26 mouse cellular contexts compared by ENCODE assay signal in genomic region chr11:45206611-45207525, GRCm38 (mm10).
A peak's percentile ranks its signal among the peaks of the same experiment; 100 is the strongest.
DNase-seq lines count a peak whose midpoint lies in the region; ATAC-seq and TF ChIP-seq lines count a peak whose summit lies in the region.
"Had no signal": no experiment of that assay in that cellular context is flagged by ENCODE, and none has a peak within 500 bp of the region (broad histone marks: within the 10 kb centered on the region; RNA-seq: fewer than 3 reads in every experiment).

No protein-coding gene starts in this region.

- no peak for TF ChIP-seq POLR2A in liver, adult 2 months (IDR thresholded peaks at IDR 0.05; ENCODE audit: extremely low read depth, insufficient read depth, low read length)

- 66% methylated on average over 8 of the region's 8 CpGs for WGBS in liver, adult 2 months
- 70% methylated on average over 8 of the region's 8 CpGs for WGBS in liver, embryonic 11.5 days

- no peak overlapping the region for H3K27ac ChIP-seq in liver, adult 2 months (replicated peaks; ENCODE audit: insufficient read depth, low read depth, low read length)
- no peak overlapping the region for H3K27ac ChIP-seq in liver, embryonic 11.5 days (ENCODE audit: low read depth, low read length)
- peak overlapping the region; percentile 81 for H3K27ac ChIP-seq in brown adipose tissue, adult 24 weeks (replicated peaks; ENCODE audit: low read depth, low read length)
- H3K27ac ChIP-seq: embryonic facial prominence, embryonic 15.5 days; forebrain, embryonic 13.5 days; heart, embryonic 15.5 days; lung, embryonic 15.5 days; midbrain, embryonic 12.5 days; neural tube, embryonic 12.5 days had no signal

- no peak overlapping the region for H3K4me2 ChIP-seq in liver, embryonic 11.5 days
- H3K4me2 ChIP-seq: embryonic facial prominence, embryonic 15.5 days; forebrain, embryonic 13.5 days; heart, embryonic 15.5 days; lung, embryonic 15.5 days; midbrain, embryonic 12.5 days; neural tube, embryonic 12.5 days had no signal

- H3K36me3 ChIP-seq in liver, adult 2 months (ENCODE audit: control insufficient read depth, insufficient read depth, low read length): no peaks in the 10 kb centered on the region
- no peaks in the 10 kb centered on the region for H3K36me3 ChIP-seq in liver, embryonic 11.5 days (ENCODE audit: control insufficient read depth, insufficient read depth, low read length)
- H3K36me3 ChIP-seq: embryonic facial prominence, embryonic 15.5 days; heart, embryonic 15.5 days; lung, embryonic 15.5 days; midbrain, embryonic 12.5 days; neural tube, embryonic 12.5 days had no signal

- H3K79me2 ChIP-seq in liver, adult 2 months (ENCODE audit: control insufficient read depth, insufficient read depth, low read length): no peaks in the 10 kb centered on the region

- no peaks in the 10 kb centered on the region for H3K27me3 ChIP-seq in liver, adult 2 months (ENCODE audit: control insufficient read depth, insufficient read depth, low read length)
- no peaks in the 10 kb centered on the region for H3K27me3 ChIP-seq in liver, embryonic 11.5 days (replicated peaks; ENCODE audit: control insufficient read depth, insufficient read depth, low read length)
- H3K27me3 ChIP-seq: embryonic facial prominence, embryonic 15.5 days; forebrain, embryonic 13.5 days; heart, embryonic 15.5 days; lung, embryonic 15.5 days; megakaryocyte, embryonic 14.5 days; midbrain, embryonic 12.5 days; neural tube, embryonic 12.5 days had no signal

- H3K4me1 ChIP-seq in liver, adult 2 months (ENCODE audit: control insufficient read depth, insufficient read depth, low read length): peaks cover 8% of the 10 kb centered on the region
- no peaks in the 10 kb centered on the region for H3K4me1 ChIP-seq in liver, embryonic 11.5 days (replicated peaks; ENCODE audit: control insufficient read depth, insufficient read depth, low read length)
- peaks cover 2% of the 10 kb centered on the region for H3K4me1 ChIP-seq in brown adipose tissue, adult 24 weeks (ENCODE audit: control insufficient read depth, insufficient read depth, insufficient read length, low read length)
- H3K4me1 ChIP-seq: embryonic facial prominence, embryonic 15.5 days; forebrain, embryonic 13.5 days; heart, embryonic 15.5 days; lung, embryonic 15.5 days; megakaryocyte, embryonic 14.5 days; midbrain, embryonic 12.5 days; neural tube, embryonic 12.5 days had no signal

- DNase-seq in frontal cortex, adult 2 months (ENCODE audit: extremely low spot score in 1 of 2, low spot score in 1 of 2): no peak
- peak; percentile 21 for DNase-seq in liver, adult 2 months (ENCODE audit: extremely low read depth, low read depth, low spot score)
- no peak for DNase-seq in liver, embryonic 11.5 days (ENCODE audit: low spot score)
- DNase-seq in ovary, postnatal 10 days (ENCODE audit: low spot score): no peak
- no peak for DNase-seq in spleen, postnatal 36 days (ENCODE audit: low spot score in 2 of 2)
- DNase-seq: adrenal gland, adult 8-10 months; cerebellum, adult 11-12 months; cerebellum, adult 9-11 months; kidney, adult 2 months; liver; lung, postnatal 4 days; right cerebral cortex, postnatal 4 days; thymus, adult 2 months; thymus, postnatal 36 days had no signal

- no peak overlapping the region for H3K9ac ChIP-seq in liver, adult 2 months (ENCODE audit: low read depth, low read length)
- no peak overlapping the region for H3K9ac ChIP-seq in liver, embryonic 11.5 days (ENCODE audit: low read depth, low read length)
- H3K9ac ChIP-seq: embryonic facial prominence, embryonic 15.5 days; forebrain, embryonic 13.5 days; heart, embryonic 15.5 days; lung, embryonic 15.5 days; midbrain, embryonic 12.5 days; neural tube, embryonic 12.5 days had no signal

- no peak for TF ChIP-seq CTCF in liver, adult 2 months (IDR thresholded peaks at IDR 0.05; ENCODE audit: low read depth, low read length)

- no peaks in the 10 kb centered on the region for H3K9me3 ChIP-seq in liver, embryonic 11.5 days (ENCODE audit: control insufficient read depth, low read length)
- H3K9me3 ChIP-seq: embryonic facial prominence, embryonic 15.5 days; forebrain, embryonic 13.5 days; heart, embryonic 15.5 days; lung, embryonic 15.5 days; midbrain, embryonic 12.5 days; neural tube, embryonic 12.5 days had no signal

- ATAC-seq in frontal cortex, adult (ENCODE audit: low TSS enrichment): peak; percentile 13; the same call in 1 of the 2 replicates
- ATAC-seq in liver, embryonic 11.5 days (replicated peaks; ENCODE audit: low FRiP score): no peak
- ATAC-seq: CD4-positive, CD25-positive, alpha-beta regulatory T cell, adult 4 months; forebrain, embryonic 13.5 days; hindbrain, embryonic 16.5 days had no signal

- H3K4me3 ChIP-seq in liver, adult 2 months (ENCODE audit: insufficient read depth, low read depth, low read length): no peak overlapping the region
- no peak overlapping the region for H3K4me3 ChIP-seq in liver, embryonic 11.5 days (ENCODE audit: low read depth, low read length)
- no peak overlapping the region for H3K4me3 ChIP-seq in brown adipose tissue, adult 24 weeks (ENCODE audit: insufficient read depth, low read depth, low read length)
- H3K4me3 ChIP-seq: embryonic facial prominence, embryonic 15.5 days; forebrain, embryonic 13.5 days; heart, embryonic 15.5 days; lung, embryonic 15.5 days; megakaryocyte, embryonic 14.5 days; midbrain, embryonic 12.5 days; myocyte; neural tube, embryonic 12.5 days had no signal
